Mouse (Mus musculus) ZHBTc4 (cell line): ENCODE results near the gene Dpep3.
"Not testable (repeated sequence)": the region's sequence is repeated elsewhere in the genome, so short reads cannot be mapped to it uniquely, and the experiment has no call there.

Source experiments
- DNase-seq: peaks from one replicate; pipeline ENCODE4 v3.0.0-alpha.2; 2011; ENCODE audit warnings: low read depth, low spot score

Gene Dpep3

DNA sequence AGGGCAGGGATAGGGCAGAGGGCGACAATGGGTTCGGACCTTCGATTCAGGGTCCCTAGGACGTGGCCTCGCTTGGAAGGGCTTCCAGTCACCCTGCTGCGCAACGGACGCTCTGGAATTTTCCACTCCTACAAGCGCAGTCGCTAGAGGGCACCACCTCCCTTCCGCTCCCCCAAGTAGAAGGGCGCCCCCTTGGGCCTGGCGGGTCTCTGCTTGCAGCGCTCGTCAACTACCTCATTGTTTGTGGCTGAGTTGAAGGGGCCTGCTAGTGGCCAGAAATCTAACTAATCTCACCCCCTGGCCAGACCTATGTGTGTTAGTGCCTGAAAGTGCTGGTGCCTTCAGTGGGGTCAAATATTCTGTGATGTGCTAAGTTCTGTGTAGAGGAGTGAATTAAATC is at the start of gene Dpep3:
TSS of gene Dpep3 (minus strand) at position 105 of the 400 bp plus-strand sequence.
- peak; percentile 72 for DNase-seq

GRCm38 (mm10) chr8:106022483-106022882 is 43.3 kb upstream of the Dpep3 start:
- DNase-seq = peak; percentile 81

DNA sequence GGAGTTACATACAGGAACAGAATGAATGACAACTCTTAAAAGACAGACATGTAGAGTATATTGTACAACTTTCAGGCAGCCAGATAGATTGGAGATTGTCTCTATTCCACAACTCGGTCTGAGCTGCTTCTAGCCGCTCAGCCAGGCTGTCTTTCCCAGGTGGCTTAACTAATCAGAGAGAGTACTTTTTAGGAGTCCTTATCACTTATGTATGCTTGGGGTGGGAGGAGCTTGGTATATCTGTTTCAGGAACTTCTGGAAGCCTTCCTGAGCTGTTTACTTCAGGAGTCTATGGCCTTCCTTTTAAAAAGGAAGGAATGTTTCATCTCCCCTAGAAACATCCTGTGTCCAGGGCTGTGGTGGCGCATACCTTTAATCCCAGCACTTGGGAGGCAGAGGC is 38.8 kb upstream of the Dpep3 start:
- DNase-seq = no peak

GRCm38 (mm10) chr8:106017130-106017529 is 37.9 kb upstream of the Dpep3 start:
- no peak for DNase-seq

- DNase-seq = no peak
Measured at GRCm38 (mm10) chr8:106016284-106016683, 37.1 kb upstream of the Dpep3 start.

- DNase-seq = not testable (repeated sequence)
Measured at GRCm38 (mm10) chr8:106012203-106012602, 33.0 kb upstream of the Dpep3 start.

DNA sequence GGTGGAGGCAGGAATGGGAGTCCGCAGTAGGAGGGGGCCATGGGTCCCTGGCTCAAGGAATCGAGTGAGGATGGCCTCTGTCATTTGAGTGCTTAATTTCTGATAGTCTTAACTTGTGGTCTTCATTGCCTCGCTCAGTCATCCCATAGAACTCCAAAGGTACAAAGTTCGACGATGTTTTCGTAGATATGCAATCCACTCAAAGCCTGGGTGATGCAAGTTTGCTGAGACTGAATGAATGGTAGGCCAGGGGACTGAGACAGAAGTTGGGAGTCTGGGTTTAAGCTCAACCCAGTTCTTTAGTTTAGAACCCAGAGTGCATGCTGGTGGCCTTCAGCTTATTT is 32.4 kb upstream of the Dpep3 start, which contains the start of gene Ddx28:
TSS of gene Ddx28 (minus strand) at position 240 of the 344 bp plus-strand sequence.
- DNase-seq = no peak

DNA sequence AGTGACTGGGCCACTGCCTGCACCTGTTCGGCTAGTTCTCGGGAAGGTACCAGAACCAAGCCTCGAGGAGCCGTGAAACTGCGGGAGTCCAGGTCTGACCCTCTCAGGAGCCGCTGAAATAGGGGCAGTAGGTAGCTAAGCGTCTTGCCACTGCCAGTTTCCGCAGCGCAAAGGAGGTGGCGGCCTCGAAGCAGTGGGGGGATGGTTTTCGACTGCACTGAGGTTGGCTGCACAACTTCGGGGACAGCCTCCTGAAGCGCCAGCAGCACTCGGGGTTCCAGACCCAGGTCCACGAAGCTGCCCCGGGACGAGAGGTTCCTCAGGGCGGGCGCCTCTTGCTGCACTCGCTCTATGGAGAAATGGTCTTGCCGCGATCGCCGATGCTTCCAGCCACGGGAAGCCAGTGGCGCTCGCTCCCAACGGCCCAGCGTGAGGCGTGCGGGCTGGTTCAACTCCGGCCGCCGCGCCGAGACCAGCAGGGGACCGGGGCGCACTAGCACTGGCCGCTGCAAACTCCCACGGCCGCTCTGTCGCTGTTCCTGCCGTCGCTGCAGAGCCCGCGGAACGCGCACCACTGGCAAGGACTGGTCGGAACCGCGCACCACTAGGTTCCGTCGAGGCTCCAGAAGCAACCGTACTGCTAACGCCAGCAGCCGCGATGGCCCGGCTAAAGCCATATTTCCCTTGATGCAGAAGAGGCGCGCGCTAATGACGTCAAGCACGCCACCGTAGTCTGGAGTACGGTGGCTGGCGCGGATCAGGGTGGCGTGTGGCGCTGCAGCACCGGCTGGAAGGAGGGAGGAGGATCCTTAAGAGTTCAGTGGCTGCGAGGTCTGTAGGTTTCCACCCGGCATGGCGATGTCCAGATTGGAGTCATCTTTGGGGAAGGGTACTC is 31.8 kb upstream of the Dpep3 start:
- peak; percentile 97 for DNase-seq

DNA sequence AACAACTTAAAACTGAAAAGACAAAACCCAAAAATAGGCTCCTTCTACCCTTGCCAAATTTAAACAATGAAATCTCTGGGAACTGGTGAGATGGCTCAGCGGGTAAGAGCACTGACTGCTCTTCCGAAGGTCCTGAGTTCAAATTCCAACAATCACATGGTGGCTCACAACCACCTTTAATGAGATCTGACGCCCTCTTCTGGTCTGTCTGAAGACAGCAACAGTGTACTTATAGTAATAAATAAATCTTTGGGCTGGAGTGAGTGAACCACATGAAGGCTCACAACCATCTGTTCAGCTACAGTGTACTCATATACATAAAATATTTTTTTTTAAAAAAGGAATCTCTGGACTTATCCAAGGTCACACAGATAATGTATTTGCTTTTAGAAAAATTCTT is 28.7 kb upstream of the Dpep3 start:
- peak; percentile 43 for DNase-seq

DNA sequence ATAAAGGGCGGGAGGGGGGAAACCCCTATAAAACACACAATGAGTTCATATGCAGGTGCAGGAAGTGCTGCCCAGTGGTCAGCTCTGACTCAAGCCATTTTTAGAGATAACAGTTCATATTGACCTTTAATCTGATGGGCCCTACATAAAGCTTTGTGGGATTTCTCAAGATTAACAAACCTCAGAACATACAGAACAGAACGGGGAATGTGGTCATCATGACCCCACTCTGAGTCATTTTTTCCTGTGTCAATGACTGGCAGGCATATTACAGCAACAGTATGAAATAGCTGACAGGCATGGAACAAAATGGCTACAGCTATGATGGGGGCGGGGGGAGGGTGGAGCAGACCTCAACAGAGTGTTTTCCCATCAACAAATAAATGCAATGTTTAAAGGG is 27.9 kb upstream of the Dpep3 start:
- no peak for DNase-seq

GRCm38 (mm10) chr8:106006413-106006812 is 27.2 kb upstream of the Dpep3 start:
- no peak for DNase-seq

DNA sequence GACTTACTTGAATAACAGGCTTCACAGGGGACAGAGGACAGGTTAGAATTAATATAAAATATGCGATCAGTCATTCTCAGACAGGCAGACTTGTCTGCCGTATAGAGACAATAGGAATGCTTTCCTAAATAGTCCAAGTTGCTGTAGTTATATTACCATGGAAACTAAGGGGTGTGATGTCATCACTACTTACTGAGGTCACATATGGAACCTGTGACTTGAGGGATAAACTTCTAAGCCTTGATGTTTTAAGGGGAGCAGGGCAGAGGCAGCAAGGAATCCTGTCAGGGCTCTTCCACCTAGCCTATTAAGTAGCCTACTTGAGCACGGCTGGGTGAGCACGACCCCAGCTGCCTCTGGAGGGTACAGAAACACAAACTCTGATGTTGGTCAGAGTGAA is 26.6 kb upstream of the Dpep3 start, which contains the start of gene Dpep2nb:
TSS of gene Dpep2nb (minus strand) at position 101 of the 400 bp plus-strand sequence.
- no peak for DNase-seq

DNA sequence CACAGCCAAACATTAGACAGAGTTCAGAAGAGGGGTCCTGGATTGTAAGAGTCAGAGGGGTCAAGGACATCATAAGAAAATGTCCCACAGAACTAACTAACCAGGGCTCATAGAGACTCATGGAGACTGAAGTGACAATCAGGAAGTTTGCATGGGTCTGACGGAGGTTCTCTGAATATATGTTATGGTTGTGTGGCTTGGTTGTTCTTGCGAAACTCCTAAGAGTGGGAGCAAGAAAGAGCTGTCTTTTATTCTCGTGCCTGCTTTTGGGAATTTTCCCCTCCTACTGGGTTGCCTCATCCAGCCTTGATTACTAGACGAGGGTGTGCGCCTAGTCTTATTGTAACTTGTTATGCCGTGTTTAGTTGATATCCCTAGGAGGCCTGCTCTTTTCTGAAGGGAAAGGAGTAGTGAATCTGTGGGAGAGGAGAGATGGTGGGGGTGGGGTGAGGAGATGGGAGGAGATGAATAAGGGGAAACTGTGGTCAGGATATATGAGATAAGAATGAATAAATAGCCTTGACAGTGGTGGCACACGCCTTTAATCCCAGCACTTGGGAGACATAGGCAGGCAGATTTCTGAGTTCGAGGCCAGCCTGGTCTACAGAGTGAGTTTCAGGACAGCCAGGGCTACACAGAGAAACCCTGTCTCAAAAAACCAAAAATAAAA is 25.4 kb upstream of the Dpep3 start:
- DNase-seq = no peak

DNA sequence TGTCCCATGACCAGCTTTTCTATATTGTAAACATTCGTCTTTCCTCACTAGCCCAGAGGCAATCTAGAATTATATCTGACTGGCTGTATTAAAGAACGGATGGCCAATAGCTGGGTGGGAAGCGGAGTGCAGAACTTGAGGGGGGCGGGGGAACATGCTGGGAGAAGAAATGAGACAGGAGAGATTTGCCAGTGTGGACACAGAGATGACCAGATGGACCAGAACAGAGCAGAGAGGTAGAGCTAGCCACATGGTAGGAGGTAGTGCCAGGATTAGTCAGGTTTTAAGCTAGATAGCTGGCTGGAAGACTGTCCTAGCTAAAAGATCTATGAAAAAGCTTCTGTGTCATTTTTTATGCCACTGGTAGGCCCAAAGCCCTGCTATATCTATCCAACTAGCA is 22.7 kb upstream of the Dpep3 start:
- no peak for DNase-seq

DNA sequence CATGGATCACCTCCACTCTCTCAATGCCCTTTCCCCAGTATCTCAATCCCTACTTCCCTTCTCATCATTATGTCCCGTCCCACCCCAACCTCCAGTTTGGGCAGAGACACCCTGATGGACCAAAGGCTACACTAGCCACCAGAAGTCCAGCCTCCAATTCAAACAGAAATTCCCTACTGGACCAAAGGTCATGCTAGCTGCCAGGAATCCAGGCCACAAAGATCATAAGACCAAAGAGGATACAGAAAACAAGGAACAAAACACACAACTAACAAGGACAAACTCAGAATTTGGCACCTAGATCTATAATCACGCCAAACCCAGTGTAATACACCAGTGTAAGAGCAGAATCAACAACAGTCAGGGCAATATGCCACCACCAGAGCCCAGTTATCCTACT is 19.7 kb upstream of the Dpep3 start:
- no peak for DNase-seq

GRCm38 (mm10) chr8:105996359-105996758 is 17.1 kb upstream of the Dpep3 start:
- DNase-seq = no peak

DNA sequence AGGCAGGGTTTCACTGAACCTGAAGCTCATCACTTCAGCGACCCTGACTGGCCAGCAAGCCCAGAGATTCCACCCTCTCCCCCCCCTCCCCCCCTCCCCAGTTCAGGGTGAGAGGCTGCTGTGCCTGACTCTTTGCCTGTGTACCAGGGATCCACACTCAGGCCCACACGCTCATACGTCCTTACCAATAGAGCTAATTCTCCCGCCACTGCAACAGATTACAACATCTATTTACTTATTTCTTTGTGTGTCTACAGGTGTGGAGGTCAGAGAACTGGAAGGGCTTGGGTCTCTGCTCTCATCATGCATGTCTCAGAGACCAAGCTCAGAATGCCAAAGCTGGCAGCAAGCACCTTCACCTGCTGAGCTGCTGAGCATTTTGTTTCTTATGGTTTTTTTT is 14.0 kb upstream of the Dpep3 start:
- no peak for DNase-seq

GRCm38 (mm10) chr8:105992499-105992898 is 13.3 kb upstream of the Dpep3 start:
- DNase-seq = no peak

GRCm38 (mm10) chr8:105991546-105991945 is 12.3 kb upstream of the Dpep3 start:
- no peak for DNase-seq

GRCm38 (mm10) chr8:105990856-105991387 is 11.7 kb upstream of the Dpep3 start, which contains the start of gene Dus2:
Gene Dus2, plus strand, starts transcription at chr8:105991337.
- DNase-seq = peak; percentile 92

GRCm38 (mm10) chr8:105988546-105988945 is 9.3 kb upstream of the Dpep3 start:
- DNase-seq = no peak

GRCm38 (mm10) chr8:105983406-105983805 is 4.2 kb upstream of the Dpep3 start:
- not testable (repeated sequence) for DNase-seq
